Comparison of ENCODE assay signal across 7 mouse cellular contexts in genomic region chr10:8801139-8801613, GRCm38 (mm10).
A peak's percentile ranks its signal among the peaks of the same experiment; 100 is the strongest.
DNase-seq lines count a peak whose midpoint lies in the region; ATAC-seq and TF ChIP-seq lines count a peak whose summit lies in the region.

No protein-coding gene starts in this region.

- no peak overlapping the region for H3K9ac ChIP-seq in hindbrain, embryonic 12.5 days

- H3K36me3 ChIP-seq in hindbrain, embryonic 12.5 days = peaks cover 3% of the 10 kb centered on the region
- peaks cover 64% of the 10 kb centered on the region for H3K36me3 ChIP-seq in limb, embryonic 10.5 days
- no peaks in the 10 kb centered on the region for H3K36me3 ChIP-seq in kidney, adult 2 months (ENCODE audit: control insufficient read depth, insufficient read depth, low read length)

- H3K27ac ChIP-seq in hindbrain, embryonic 12.5 days = peak overlapping the region; percentile 52; the same call in 1 of the 2 replicates
- peak overlapping the region; percentile 65 for H3K27ac ChIP-seq in limb, embryonic 10.5 days
- H3K27ac ChIP-seq in kidney, adult 2 months (ENCODE audit: insufficient read depth, low read depth, low read length) = no peak overlapping the region

- WGBS in hindbrain, embryonic 12.5 days = 35% methylated on average over 14 of the region's 14 CpGs
- 51% methylated on average over 14 of the region's 14 CpGs for WGBS in limb, embryonic 10.5 days
- 64% methylated on average over 14 of the region's 14 CpGs for WGBS in kidney, adult 2 months

- H3K4me1 ChIP-seq in hindbrain, embryonic 12.5 days = peaks cover 29% of the 10 kb centered on the region
- H3K4me1 ChIP-seq in limb, embryonic 10.5 days = peaks cover 33% of the 10 kb centered on the region
- H3K4me1 ChIP-seq in kidney, adult 2 months (ENCODE audit: control insufficient read depth, insufficient read depth, low read length) = peaks cover 26% of the 10 kb centered on the region

- H3K4me3 ChIP-seq in hindbrain, embryonic 12.5 days = no peak overlapping the region
- H3K4me3 ChIP-seq in limb, embryonic 10.5 days = no peak overlapping the region
- no peak overlapping the region for H3K4me3 ChIP-seq in kidney, adult 2 months (ENCODE audit: insufficient read depth, low read depth, low read length)

- no peak for TF ChIP-seq CTCF in kidney, adult 2 months (conservative IDR thresholded peaks at IDR 0.05; ENCODE audit: insufficient read depth, insufficient read length, low read depth, low read length)

- peak; percentile 89 for DNase-seq in brain, adult 2 months (ENCODE audit: low read depth, low spot score)
- peak; percentile 16 for DNase-seq in cerebellum, adult 9-11 months
- DNase-seq in limb, embryonic 10.5 days (ENCODE audit: low spot score) = no peak
- DNase-seq in right cerebral cortex, postnatal 10 days (ENCODE audit: low spot score in 2 of 2) = peak; percentile 87 to 92
- no peak for DNase-seq in urinary bladder, postnatal 10 days (ENCODE audit: low spot score)
- DNase-seq in kidney, adult 2 months = no peak

- H3K4me2 ChIP-seq in hindbrain, embryonic 12.5 days (replicated peaks) = peak overlapping the region; percentile 37

- H3K27me3 ChIP-seq in hindbrain, embryonic 12.5 days = no peaks in the 10 kb centered on the region
- H3K27me3 ChIP-seq in limb, embryonic 10.5 days (ENCODE audit: low read depth, poor library complexity, severe bottlenecking) = no peaks in the 10 kb centered on the region
- H3K27me3 ChIP-seq in kidney, adult 2 months (replicated peaks; ENCODE audit: control insufficient read depth, insufficient read depth, low read length) = no peaks in the 10 kb centered on the region

- TF ChIP-seq POLR2A in kidney, adult 2 months (IDR thresholded peaks at IDR 0.05; ENCODE audit: low read depth, low read length) = no peak

- ATAC-seq in hindbrain, embryonic 12.5 days (ENCODE audit: low FRiP score) = peak; percentile 51

- peaks cover 4% of the 10 kb centered on the region; the same call in 1 of the 2 replicates for H3K9me3 ChIP-seq in hindbrain, embryonic 12.5 days (replicated peaks)
- peaks cover 5% of the 10 kb centered on the region; the same call in 1 of the 2 replicates for H3K9me3 ChIP-seq in limb, embryonic 10.5 days (replicated peaks)

Comparison
In these comparisons a context has a peak if more than half of its experiments do, and no peak if none do; other contexts are left out.
1. DNase-seq: peak in brain, adult 2 months (single experiment), cerebellum, adult 9-11 months (single experiment) and right cerebral cortex, postnatal 10 days (2 of 2); none in limb, embryonic 10.5 days (single experiment), urinary bladder, postnatal 10 days (single experiment) and kidney, adult 2 months (single experiment).